Mouse (Mus musculus) spleen, adult 2 months (tissue): ENCODE measurements around the gene Nckipsd.

Experiments used
- CTCF ChIP-seq: fragments of 200-500 bp; IDR thresholded peaks from 2 replicates; pipeline ENCODE4 v1.5.1; 2011; ENCODE audit warnings: mild to moderate bottlenecking, inconsistent platforms; ENCODE audit not compliant: insufficient read depth, insufficient read length, insufficient replicate concordance; ENCODE audit errors: extremely low read depth
- POLR2A ChIP-seq: fragments of 200-500 bp; IDR thresholded peaks from 2 replicates; pipeline ENCODE4 v1.6.1; 2011; ENCODE audit warnings: low read depth, low read length, inconsistent platforms

DNA sequence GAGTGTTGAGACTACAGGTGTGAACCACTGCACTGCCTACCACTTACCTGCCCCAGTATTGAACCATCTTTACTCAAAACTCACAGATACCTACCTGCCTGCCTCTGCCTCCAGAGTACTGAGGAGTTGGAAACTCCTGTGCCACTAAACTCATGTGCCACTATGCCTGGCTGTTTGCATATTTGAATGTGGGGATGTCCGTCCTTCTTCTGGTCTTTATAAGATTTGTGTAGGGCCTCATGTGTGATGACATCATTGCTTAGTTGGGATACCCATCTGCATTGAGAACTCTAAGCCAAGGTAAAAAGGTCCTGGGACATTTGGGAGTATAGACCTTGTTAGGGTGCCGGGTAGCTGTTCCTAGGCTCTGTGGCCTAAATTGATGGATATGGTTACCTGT lies 21.1 kb upstream of the Nckipsd start:
- no peak for TF ChIP-seq CTCF
- TF ChIP-seq POLR2A = no peak
